Mouse (Mus musculus): ENCODE measurements around the gene Itga2. TPM values are rescaled to one million over a fixed set of nuclear protein-coding genes. Genes with fewer than 3 reads are reported as not detected.

The Itga2 gene
- polyA plus RNA-seq, 1 experiment from 2014 or later = 1.6 TPM

- no peak for ATAC-seq
- 87% methylated on average over 2 of the region's 2 CpGs for WGBS
- no peaks in the 10 kb centered on the region for H3K36me3 ChIP-seq (ENCODE audit: poor library complexity, severe bottlenecking)
- no peaks in the 10 kb centered on the region for H3K4me1 ChIP-seq
- H3K4me3 ChIP-seq = no peak overlapping the region
- H3K27me3 ChIP-seq = no peaks in the 10 kb centered on the region
- no peak overlapping the region for H3K27ac ChIP-seq
- H3K4me2 ChIP-seq = no peak overlapping the region
- H3K9ac ChIP-seq = no peak overlapping the region
- no peaks in the 10 kb centered on the region for H3K9me3 ChIP-seq (replicated peaks)
Measured at GRCm38 (mm10) chr13:114802971-114803370, 128.9 kb downstream of the Itga2 start.

- no peaks in the 10 kb centered on the region for H3K9me3 ChIP-seq (replicated peaks)
- 50% methylated on average over 3 of the region's 3 CpGs for WGBS
- no peaks in the 10 kb centered on the region for H3K36me3 ChIP-seq (ENCODE audit: poor library complexity, severe bottlenecking)
- no peak overlapping the region for H3K4me3 ChIP-seq
- no peaks in the 10 kb centered on the region for H3K4me1 ChIP-seq
- H3K27me3 ChIP-seq = no peaks in the 10 kb centered on the region
- no peak overlapping the region for H3K27ac ChIP-seq
- no peak for ATAC-seq
- no peak overlapping the region for H3K4me2 ChIP-seq
- no peak overlapping the region for H3K9ac ChIP-seq
Measured at GRCm38 (mm10) chr13:114801857-114802256, 130.0 kb downstream of the Itga2 start.

GRCm38 (mm10) chr13:114793250-114794030 is 138.5 kb downstream of the Itga2 start:
- WGBS = 48% methylated on average over 6 of the region's 6 CpGs

GRCm38 (mm10) chr13:114791511-114791910 is 140.4 kb downstream of the Itga2 start:
- no peak overlapping the region for H3K27ac ChIP-seq
- H3K27me3 ChIP-seq = no peaks in the 10 kb centered on the region; the same call in 1 of the 2 replicates
- no peak overlapping the region for H3K4me3 ChIP-seq
- no peaks in the 10 kb centered on the region for H3K4me1 ChIP-seq
- no peak overlapping the region for H3K4me2 ChIP-seq
- H3K9ac ChIP-seq = no peak overlapping the region
- 94% methylated on average over 1 of the region's 1 CpGs for WGBS
- H3K36me3 ChIP-seq (ENCODE audit: poor library complexity, severe bottlenecking) = no peaks in the 10 kb centered on the region
- ATAC-seq = no peak
- H3K9me3 ChIP-seq (replicated peaks) = no peaks in the 10 kb centered on the region

More at GRCm38 (mm10) chr13:114793250-114794030, 138.5 kb downstream of the Itga2 start:
- Histone ChIP-seq H3K27me3 (no peaks in the 10 kb centered on the region; the same call in 1 of the 2 replicates), H3K9ac (no peak overlapping the region), H3K36me3 (ENCODE audit: poor library complexity, severe bottlenecking) (no peaks in the 10 kb centered on the region), H3K9me3 (replicated peaks) (no peaks in the 10 kb centered on the region), H3K27ac (no peak overlapping the region), H3K4me1 (no peaks in the 10 kb centered on the region), H3K4me3 (no peak overlapping the region), H3K4me2 (no peak overlapping the region)
- peak; percentile 81 for ATAC-seq

Other genes starting within 250 kb of the Itga2 start
- 99.4 and 100 TPM in 2 replicates for gene Mocs2, start 113.9 kb downstream of the Itga2 start, polyA plus RNA-seq (2015; fragmentation: Nextera tagmentation; extraction: Ambion mirVana)
- gene Pelo, start 158.1 kb upstream of the Itga2 start, polyA plus RNA-seq (2015; fragmentation: Nextera tagmentation; extraction: Ambion mirVana) = 4.3 and 4.5 TPM in 2 replicates
- gene Gm49395, start 169.8 kb upstream of the Itga2 start, polyA plus RNA-seq (2015; fragmentation: Nextera tagmentation; extraction: Ambion mirVana) = 2.7 and 2.8 TPM in 2 replicates
- gene Itga1, start 169.9 kb upstream of the Itga2 start, polyA plus RNA-seq (2015; fragmentation: Nextera tagmentation; extraction: Ambion mirVana) = 5.3 and 5.6 TPM in 2 replicates